Mouse (Mus musculus) bone marrow macrophage, adult 2 months (primary cell): ENCODE results near the gene Mul1. TPM values are rescaled to one million over a fixed set of nuclear protein-coding genes. Genes with fewer than 3 reads are reported as not detected.

Experiments
- H3K27ac ChIP-seq: 2 replicates; pipeline ENCODE4 v1.5.1; 2012; ENCODE audit warnings: low read depth, low read length; ENCODE audit not compliant: insufficient read depth
- H3K4me1 ChIP-seq: 2 replicates; pipeline ENCODE4 v1.6.1; 2012; ENCODE audit warnings: low read length; ENCODE audit not compliant: control insufficient read depth, insufficient read depth
- H3K4me3 ChIP-seq: 2 replicates; pipeline ENCODE4 v1.5.1; 2012; ENCODE audit warnings: mild to moderate bottlenecking, low read length, moderate library complexity; ENCODE audit not compliant: insufficient read depth
- CTCF ChIP-seq: IDR thresholded peaks from 2 replicates; pipeline ENCODE4 v1.5.1; 2012; ENCODE audit warnings: low read depth, mild to moderate bottlenecking, low read length, moderate library complexity
- POLR2A ChIP-seq: IDR thresholded peaks from 2 replicates; pipeline ENCODE4 v1.6.1; 2012; ENCODE audit warnings: mild to moderate bottlenecking, low read depth, low read length, borderline replicate concordance
- polyA plus RNA-seq: library from polyadenylated mRNA; stranded (reverse); fragments of >200 nt; gene quantifications from 2 replicates; pipeline ENCODE4 v1.2.4, GENCODE M21; 2012; ENCODE audit not compliant: missing spikeins, insufficient read depth, insufficient read length

The Mul1 gene
- polyA plus RNA-seq, 1 experiment = 12.7 TPM

DNA sequence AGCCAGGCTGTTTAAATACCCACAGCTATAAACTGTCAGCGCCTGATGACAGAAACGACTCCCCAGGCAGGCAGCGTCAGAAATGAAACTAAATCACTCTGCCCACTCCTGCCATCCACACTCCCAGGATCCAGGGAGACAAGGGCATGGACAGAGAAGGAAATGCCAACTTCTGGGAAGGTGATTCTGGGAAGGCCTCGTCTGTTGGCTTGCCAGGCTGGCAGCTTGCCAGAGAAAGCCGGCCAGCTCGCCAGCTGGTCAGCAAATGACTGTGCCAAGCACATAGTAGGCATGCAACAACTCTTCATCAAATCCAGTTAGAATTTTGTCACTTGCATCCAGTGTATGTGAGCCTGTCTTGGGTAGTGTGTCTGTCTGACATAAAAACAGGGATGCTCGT is 36.8 kb downstream of the Mul1 start:
- Histone ChIP-seq H3K27ac (no peak overlapping the region), H3K4me1 (no peaks in the 10 kb centered on the region), H3K4me3 (no peak overlapping the region)
- no peak for TF ChIP-seq CTCF
- no peak for TF ChIP-seq POLR2A

DNA sequence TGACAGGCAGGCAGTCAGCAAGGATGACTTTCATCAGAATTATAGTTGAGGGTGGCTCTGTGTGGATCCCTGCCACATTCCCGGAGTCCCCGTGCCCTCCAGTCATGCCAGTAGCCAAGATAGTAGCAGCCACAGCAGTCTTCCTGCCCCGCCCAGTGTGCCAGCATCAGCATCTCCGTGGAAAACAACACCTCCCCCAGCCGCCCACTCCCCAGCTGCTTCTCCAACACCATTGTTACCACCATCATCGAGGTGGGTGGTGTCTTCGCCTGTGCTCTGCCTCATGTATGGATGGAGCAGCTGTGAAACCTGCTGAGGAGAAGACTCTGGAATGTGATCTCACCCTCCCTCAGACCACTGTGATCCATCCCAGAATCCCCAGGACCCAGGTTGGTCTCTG is 45.1 kb downstream of the Mul1 start:
- no peak overlapping the region for H3K4me3 ChIP-seq
- TF ChIP-seq CTCF (no peak), POLR2A (no peak)
- no peak overlapping the region for H3K27ac ChIP-seq
- H3K4me1 ChIP-seq = no peaks in the 10 kb centered on the region

DNA sequence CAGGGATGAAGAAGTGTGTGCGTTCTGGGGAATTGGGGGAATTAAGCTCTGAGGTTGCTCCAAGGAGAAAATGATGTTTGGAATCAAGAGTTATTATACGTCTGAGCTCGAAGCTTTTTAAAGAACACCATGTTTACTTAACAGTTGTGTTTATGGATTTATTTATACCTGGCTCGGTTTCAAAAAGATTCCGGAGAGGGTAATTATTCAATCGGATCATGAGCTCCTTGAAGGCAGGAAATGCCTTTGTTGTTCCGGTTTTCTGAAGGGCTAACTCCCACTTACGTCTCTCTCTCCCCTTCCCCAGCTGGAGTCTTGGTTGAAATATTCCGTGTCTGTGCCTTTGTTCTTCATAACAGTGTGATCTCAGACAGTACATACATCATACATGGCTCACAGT is 46.5 kb downstream of the Mul1 start:
- Histone ChIP-seq H3K4me1 (no peaks in the 10 kb centered on the region), H3K4me3 (no peak overlapping the region), H3K27ac (no peak overlapping the region)
- TF ChIP-seq CTCF (no peak), POLR2A (no peak)

DNA sequence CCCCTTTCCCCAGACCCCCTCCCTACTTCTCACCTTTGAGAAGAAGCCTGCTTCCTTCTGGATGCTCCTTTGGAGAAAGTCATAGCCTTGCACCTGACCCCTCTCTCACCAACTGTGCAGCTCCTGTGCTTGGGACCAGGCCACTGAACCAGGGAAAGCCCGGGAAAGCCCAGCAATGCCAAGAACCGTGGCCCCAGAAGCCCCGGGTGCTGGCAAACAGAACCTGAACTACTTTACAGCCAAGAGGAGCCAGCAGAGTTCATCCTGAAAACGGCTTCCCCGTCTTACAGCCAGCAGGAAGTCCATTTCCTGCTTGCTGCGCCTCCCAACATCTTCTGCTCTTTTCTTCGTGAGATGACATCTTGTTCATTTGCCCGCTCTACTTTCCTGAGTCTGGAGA is 48.2 kb downstream of the Mul1 start:
- TF ChIP-seq CTCF (no peak), POLR2A (no peak)
- H3K4me3 ChIP-seq = no peak overlapping the region
- no peaks in the 10 kb centered on the region for H3K4me1 ChIP-seq
- no peak overlapping the region for H3K27ac ChIP-seq

DNA sequence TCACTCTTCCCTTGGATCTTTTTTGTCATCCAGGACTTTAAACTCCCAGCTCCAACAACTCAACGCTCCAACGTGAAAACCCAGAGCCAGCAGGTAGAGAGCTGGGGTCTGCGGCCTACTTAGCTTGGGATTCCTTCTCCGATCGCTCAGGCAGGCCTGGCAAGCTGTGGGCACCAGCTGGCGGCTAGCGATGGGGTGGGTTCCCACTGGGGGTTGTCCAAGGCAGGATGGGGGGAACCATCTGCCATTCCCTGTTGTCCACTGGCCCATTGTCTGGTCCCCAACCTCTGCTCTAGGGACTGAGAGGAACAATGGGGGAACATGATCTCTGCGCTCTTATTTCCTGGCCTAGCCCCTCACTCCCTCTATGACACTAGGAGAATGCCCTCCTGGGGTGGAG is 53.8 kb downstream of the Mul1 start:
- Histone ChIP-seq H3K27ac (no peak overlapping the region), H3K4me3 (no peak overlapping the region), H3K4me1 (no peaks in the 10 kb centered on the region)
- TF ChIP-seq POLR2A (no peak), CTCF (no peak)

DNA sequence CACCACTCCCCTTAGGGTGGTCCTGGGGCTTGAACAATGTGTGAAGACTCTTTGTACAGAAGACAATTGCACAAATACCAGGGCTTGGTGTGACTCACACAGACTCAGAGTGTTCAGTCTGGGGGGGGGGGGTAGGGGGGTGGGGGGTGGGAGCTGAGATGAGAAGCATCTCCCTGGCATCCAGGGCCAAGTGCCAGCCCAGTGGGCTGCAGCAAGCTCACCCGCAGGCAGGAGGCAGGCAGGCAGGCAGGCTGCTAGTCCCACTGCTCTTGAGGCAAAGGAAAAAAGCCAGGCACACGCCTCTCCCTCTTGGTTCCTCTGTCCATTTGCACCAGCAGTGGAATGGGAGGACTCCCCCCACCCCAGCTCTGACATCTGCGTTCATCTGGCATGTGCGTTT is 56.6 kb downstream of the Mul1 start:
- no peak overlapping the region for H3K4me3 ChIP-seq
- no peaks in the 10 kb centered on the region for H3K4me1 ChIP-seq
- no peak for TF ChIP-seq POLR2A
- TF ChIP-seq CTCF = no peak
- H3K27ac ChIP-seq = no peak overlapping the region

Other genes starting within 250 kb of the Mul1 start
- 141 TPM in 2 replicates for gene Hp1bp3, start 218.4 kb upstream of the Mul1 start, polyA plus RNA-seq
- 0.16 TPM in 1 of 2 replicates, not detected in the other for gene Sh2d5, start 184.3 kb upstream of the Mul1 start, polyA plus RNA-seq
- gene Kif17, start 184.2 kb upstream of the Mul1 start, polyA plus RNA-seq = not detected in 2 replicates
- 112 and 119 TPM in 2 replicates for gene Ddost, start 129.9 kb upstream of the Mul1 start, polyA plus RNA-seq
- 79.8 and 87.1 TPM in 2 replicates for gene Pink1, start 108.4 kb upstream of the Mul1 start, polyA plus RNA-seq
- gene Cda, start 66.7 kb upstream of the Mul1 start, polyA plus RNA-seq = not detected in 2 replicates
- gene Fam43b, start 38.1 kb upstream of the Mul1 start, polyA plus RNA-seq = not detected in 2 replicates
- gene Camk2n1, start 19.6 kb downstream of the Mul1 start, polyA plus RNA-seq = 0.12 and 0.17 TPM in 2 replicates
- not detected in 2 replicates for gene Vwa5b1, start 201.2 kb downstream of the Mul1 start, polyA plus RNA-seq